Mouse (Mus musculus) gonadal fat pad, adult 2 months (tissue): ENCODE data around the gene Ggnbp2. TPM values are rescaled to one million over a fixed set of nuclear protein-coding genes. Genes with fewer than 3 reads are reported as not detected.
"Not testable (repeated sequence)": the region's sequence is repeated elsewhere in the genome, so short reads cannot be mapped to it uniquely, and the experiment has no call there.

Experiments
- DNase-seq: peaks from one replicate; pipeline ENCODE4 v3.0.0-alpha.2; 2012; ENCODE audit warnings: low read depth
- polyA plus RNA-seq: library from polyadenylated mRNA; depleted of rRNA; stranded (reverse); fragments of >200 nt; gene quantifications from 2 replicates; pipeline ENCODE4 v1.2.3, GENCODE M21; 2012

Gene Ggnbp2
- polyA plus RNA-seq, 1 experiment = 34.1 TPM

GRCm38 (mm10) chr11:84879772-84880464 is 9.3 kb upstream of the Ggnbp2 start, which contains the start of the genes Myo19 and Pigw:
Gene Myo19 (plus strand): TSS chr11:84880148.
Gene Pigw (minus strand): TSS chr11:84880285.
- DNase-seq = no peak

GRCm38 (mm10) chr11:84879007-84879771 is 8.6 kb upstream of the Ggnbp2 start:
- DNase-seq = no peak

- DNase-seq = not testable (repeated sequence)
Observed at GRCm38 (mm10) chr11:84876020-84876419, 5.4 kb upstream of the Ggnbp2 start.

- DNase-seq = no peak
Observed at GRCm38 (mm10) chr11:84873042-84873833, 2.6 kb upstream of the Ggnbp2 start.

GRCm38 (mm10) chr11:84871548-84872069 is 992 bp upstream of the Ggnbp2 start:
- no peak for DNase-seq

GRCm38 (mm10) chr11:84871046-84871445 is 429 bp upstream of the Ggnbp2 start:
- no peak for DNase-seq

- DNase-seq = no peak
Observed at GRCm38 (mm10) chr11:84869537-84870232, 932 bp downstream of the Ggnbp2 start.

GRCm38 (mm10) chr11:84868786-84869259 is 1.8 kb downstream of the Ggnbp2 start:
- DNase-seq = no peak

GRCm38 (mm10) chr11:84867586-84867985 is 3.0 kb downstream of the Ggnbp2 start:
- no peak for DNase-seq

- no peak for DNase-seq
Observed at GRCm38 (mm10) chr11:84865268-84865667, 5.3 kb downstream of the Ggnbp2 start.

GRCm38 (mm10) chr11:84855285-84855684 is 15.3 kb downstream of the Ggnbp2 start:
- no peak for DNase-seq

GRCm38 (mm10) chr11:84847475-84848090 is 23.0 kb downstream of the Ggnbp2 start:
- DNase-seq = no peak

- DNase-seq = no peak
Observed at GRCm38 (mm10) chr11:84846741-84847474, 23.7 kb downstream of the Ggnbp2 start.

- no peak for DNase-seq
Observed at GRCm38 (mm10) chr11:84839330-84839729, 31.3 kb downstream of the Ggnbp2 start.

- DNase-seq = not testable (repeated sequence)
Observed at GRCm38 (mm10) chr11:84829495-84829894, 41.1 kb downstream of the Ggnbp2 start.

GRCm38 (mm10) chr11:84828516-84829399 is 41.9 kb downstream of the Ggnbp2 start, which contains the start of gene Dhrs11:
Gene Dhrs11 (minus strand): TSS chr11:84828994.
- no peak for DNase-seq

GRCm38 (mm10) chr11:84827901-84828503 is 42.6 kb downstream of the Ggnbp2 start:
- no peak for DNase-seq

GRCm38 (mm10) chr11:84827492-84827891 is 43.1 kb downstream of the Ggnbp2 start:
- no peak for DNase-seq
